Mouse (Mus musculus) forebrain, embryonic 12.5 days (tissue): ENCODE data around the gene Acbd3. TPM values are rescaled to one million over a fixed set of nuclear protein-coding genes. Genes with fewer than 3 reads are reported as not detected.

Experiments
- ATAC-seq: fragments of 200-750 bp; cut with Nextera tagmentation; 2 replicates; pipeline ENCODE4 v1.8.0; 2017; ENCODE audit warnings: moderate TSS enrichment; ENCODE audit not compliant: low FRiP score
- H3K27ac ChIP-seq: fragments of 300-500 bp; sonication (generic); 2 replicates; pipeline ENCODE4 v1.5.1; 2016; ENCODE audit warnings: mild to moderate bottlenecking
- H3K27me3 ChIP-seq: fragments of 300-500 bp; sonication (generic); 2 replicates; pipeline ENCODE4 v1.6.1; 2016; ENCODE audit warnings: mild to moderate bottlenecking
- H3K36me3 ChIP-seq: fragments of 300-500 bp; sonication (generic); replicated peaks from 2 replicates; pipeline ENCODE4 v1.6.1; 2016; ENCODE audit warnings: mild to moderate bottlenecking
- H3K4me1 ChIP-seq: fragments of 300-500 bp; sonication (generic); 2 replicates; pipeline ENCODE4 v1.6.1; 2016
- H3K4me2 ChIP-seq: fragments of 300-500 bp; sonication (generic); 2 replicates; pipeline ENCODE4 v1.6.1; 2016; ENCODE audit warnings: mild to moderate bottlenecking, moderate library complexity
- H3K4me3 ChIP-seq: fragments of 300-500 bp; sonication (generic); replicated peaks from 2 replicates; pipeline ENCODE4 v1.5.1; 2016; ENCODE audit warnings: mild to moderate bottlenecking
- H3K9ac ChIP-seq: fragments of 300-500 bp; sonication (generic); 2 replicates; pipeline ENCODE4 v1.6.1; 2016; ENCODE audit warnings: mild to moderate bottlenecking
- H3K9me3 ChIP-seq: fragments of 300-500 bp; sonication (generic); 2 replicates; pipeline ENCODE4 v1.6.1; 2016
- WGBS: fragments of 180-500 bp; shearing (Covaris S2); methylation state at CpG from one replicate; pipeline ENCODE4 v1.1.7; 2016; 5-methylcytosine and 5-hydroxymethylcytosine counted together
- polyA plus RNA-seq: library from polyadenylated mRNA; unstranded; fragments of >200 nt; fragmentation: Nextera tagmentation; extraction: Ambion mirVana; gene quantifications from 2 replicates; pipeline ENCODE4 v1.2.1, GENCODE M21; 2016

The Acbd3 gene
- polyA plus RNA-seq, 1 experiment from 2014 or later = 23.7 TPM

GRCm38 (mm10) chr1:180777289-180777659 lies 51.4 kb downstream of the Acbd3 start:
- Histone ChIP-seq H3K27me3 (0 out of 2 replicates have a peak, but pooled peaks cover 8% of the 10 kb centered on the region), H3K4me3 (peak overlapping the region; percentile 56), H3K9ac (peak overlapping the region; percentile 68), H3K4me2 (peak overlapping the region; percentile 95), H3K9me3 (0 out of 2 replicates have a peak, but pooled peaks cover 4% of the 10 kb centered on the region), H3K4me1 (peaks cover 24% of the 10 kb centered on the region), H3K27ac (peak overlapping the region; percentile 86), H3K36me3 (no peaks in the 10 kb centered on the region)
- whole genome bisulfite sequencing = 10% methylated on average over 10 of the region's 10 CpGs
- ATAC-seq = no peak

DNA sequence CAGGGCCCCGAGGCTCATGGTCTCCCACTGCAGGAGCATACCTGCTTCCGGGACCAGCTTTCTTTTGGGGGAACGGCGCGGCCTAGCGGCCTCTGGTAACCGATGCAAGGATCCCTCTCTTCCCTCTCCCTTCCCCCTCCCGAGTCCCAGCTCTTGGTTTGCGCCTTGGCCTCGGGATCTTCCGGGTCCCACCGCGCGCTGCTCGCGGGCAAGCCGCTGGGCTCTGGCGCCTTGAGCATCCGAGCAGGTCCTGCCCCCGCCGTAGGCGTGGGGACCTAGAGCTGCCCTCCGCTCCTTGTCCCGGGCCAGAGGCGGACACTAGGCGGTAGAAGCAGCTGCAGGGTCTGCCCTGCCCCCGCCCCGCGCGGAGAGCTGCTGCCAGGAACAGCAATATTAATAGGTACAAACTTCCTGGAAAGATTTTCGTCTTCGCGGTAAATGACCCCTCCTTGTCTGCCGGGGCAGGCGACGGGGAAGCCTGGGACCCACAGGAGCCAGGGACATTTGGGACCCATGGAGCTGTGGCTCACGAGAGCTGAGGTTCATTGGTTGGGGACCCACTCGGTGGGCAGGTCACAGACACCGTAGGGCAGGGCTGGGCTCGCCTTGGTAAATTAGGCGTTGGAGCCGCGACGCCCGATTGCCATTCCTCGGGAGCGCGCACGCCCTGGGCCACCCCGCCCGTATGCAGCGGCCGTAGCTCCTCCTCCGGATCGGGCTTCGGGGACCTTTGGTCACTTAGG lies 52.0 kb downstream of the Acbd3 start:
- H3K9me3 ChIP-seq = 0 out of 2 replicates have a peak, but pooled peaks cover 4% of the 10 kb centered on the region

GRCm38 (mm10) chr1:180778403-180778754 lies 52.5 kb downstream of the Acbd3 start:
- ATAC-seq = peak; percentile 47
- 0% methylated on average over 13 of the region's 13 CpGs for WGBS
- Histone ChIP-seq H3K4me3 (peak overlapping the region; percentile 56), H3K27ac (peak overlapping the region; percentile 86), H3K4me1 (peaks cover 27% of the 10 kb centered on the region), H3K27me3 (0 out of 2 replicates have a peak, but pooled peaks cover 8% of the 10 kb centered on the region), H3K4me2 (peak overlapping the region; percentile 95), H3K36me3 (no peaks in the 10 kb centered on the region), H3K9me3 (0 out of 2 replicates have a peak, but pooled peaks cover 4% of the 10 kb centered on the region), H3K9ac (peak overlapping the region; percentile 68)

More for the DNA sequence above, 52.0 kb downstream of the Acbd3 start:
- Histone ChIP-seq H3K27me3 (0 out of 2 replicates have a peak, but pooled peaks cover 8% of the 10 kb centered on the region), H3K36me3 (no peaks in the 10 kb centered on the region), H3K27ac (peak overlapping the region; percentile 86), H3K4me2 (peak overlapping the region; percentile 95), H3K9ac (peak overlapping the region; percentile 68), H3K4me3 (peak overlapping the region; percentile 56), H3K4me1 (peaks cover 24% of the 10 kb centered on the region)
- ATAC-seq = peak; percentile 90
- WGBS = under 1% methylated on average over 56 of the region's 56 CpGs

- H3K4me3 ChIP-seq = no peak overlapping the region
- ATAC-seq = no peak
- H3K36me3 ChIP-seq = no peaks in the 10 kb centered on the region
- no peak overlapping the region; the same call in 1 of the 2 replicates for H3K4me2 ChIP-seq
- no peak overlapping the region for H3K9ac ChIP-seq
- H3K9me3 ChIP-seq = 0 out of 2 replicates have a peak, but pooled peaks cover 4% of the 10 kb centered on the region
- H3K27me3 ChIP-seq = 0 out of 2 replicates have a peak, but pooled peaks cover 8% of the 10 kb centered on the region
- H3K4me1 ChIP-seq = peaks cover 30% of the 10 kb centered on the region
- 87% methylated on average over 10 of the region's 10 CpGs for WGBS
- H3K27ac ChIP-seq = no peak overlapping the region
These were observed 53.1 kb downstream of the Acbd3 start for GRCm38 (mm10) chr1:180778941-180779340.

DNA sequence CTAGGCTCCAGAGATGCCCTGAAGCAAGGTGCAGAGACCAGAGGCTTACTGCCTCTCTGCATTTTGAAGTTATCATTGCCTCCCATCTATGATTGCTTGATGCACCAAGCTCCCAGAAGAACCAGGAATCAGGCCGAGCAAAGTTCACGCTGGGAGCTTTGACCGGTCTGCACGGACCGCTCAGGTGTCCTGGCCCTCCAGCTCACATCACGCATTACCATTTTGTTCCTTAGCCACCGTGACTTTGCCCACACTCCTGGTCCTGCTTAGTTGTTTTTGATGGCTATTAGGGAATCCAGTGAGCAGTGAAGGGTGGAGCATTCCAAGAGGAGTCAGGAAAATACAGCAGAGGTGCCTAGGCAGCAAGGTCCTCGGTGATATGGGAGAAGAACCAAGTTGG lies 54.4 kb downstream of the Acbd3 start:
- Histone ChIP-seq H3K9me3 (no peaks in the 10 kb centered on the region), H3K4me3 (no peak overlapping the region), H3K36me3 (no peaks in the 10 kb centered on the region), H3K9ac (no peak overlapping the region), H3K27ac (no peak overlapping the region), H3K4me2 (no peak overlapping the region), H3K27me3 (0 out of 2 replicates have a peak, but pooled peaks cover 8% of the 10 kb centered on the region), H3K4me1 (peaks cover 30% of the 10 kb centered on the region)
- WGBS = 91% methylated on average over 8 of the region's 8 CpGs
- no peak for ATAC-seq

DNA sequence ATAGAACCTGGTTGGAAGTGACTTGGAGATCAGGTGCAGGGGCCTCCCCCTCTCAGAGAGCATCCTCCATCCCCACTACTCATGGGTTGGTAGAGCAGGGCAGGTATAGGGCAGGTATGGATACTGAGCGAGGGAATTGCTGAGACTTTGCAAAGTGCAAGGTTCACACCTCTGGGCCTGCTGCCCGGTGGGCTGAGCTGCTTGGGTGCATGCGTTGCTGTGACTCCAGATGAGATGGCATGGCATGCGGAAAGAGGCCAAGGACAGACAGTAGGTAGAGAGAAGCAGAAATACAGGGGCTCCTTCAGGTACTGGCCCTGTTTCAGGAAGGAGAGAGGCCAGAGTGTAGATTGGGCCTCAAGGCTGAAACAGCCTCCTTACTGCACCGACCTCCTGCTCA lies 55.4 kb downstream of the Acbd3 start:
- Histone ChIP-seq H3K27me3 (0 out of 2 replicates have a peak, but pooled peaks cover 8% of the 10 kb centered on the region), H3K9ac (no peak overlapping the region), H3K36me3 (no peaks in the 10 kb centered on the region), H3K4me3 (no peak overlapping the region), H3K27ac (no peak overlapping the region), H3K4me1 (peaks cover 22% of the 10 kb centered on the region), H3K4me2 (no peak overlapping the region), H3K9me3 (no peaks in the 10 kb centered on the region)
- 86% methylated on average over 5 of the region's 5 CpGs for WGBS
- ATAC-seq = no peak

DNA sequence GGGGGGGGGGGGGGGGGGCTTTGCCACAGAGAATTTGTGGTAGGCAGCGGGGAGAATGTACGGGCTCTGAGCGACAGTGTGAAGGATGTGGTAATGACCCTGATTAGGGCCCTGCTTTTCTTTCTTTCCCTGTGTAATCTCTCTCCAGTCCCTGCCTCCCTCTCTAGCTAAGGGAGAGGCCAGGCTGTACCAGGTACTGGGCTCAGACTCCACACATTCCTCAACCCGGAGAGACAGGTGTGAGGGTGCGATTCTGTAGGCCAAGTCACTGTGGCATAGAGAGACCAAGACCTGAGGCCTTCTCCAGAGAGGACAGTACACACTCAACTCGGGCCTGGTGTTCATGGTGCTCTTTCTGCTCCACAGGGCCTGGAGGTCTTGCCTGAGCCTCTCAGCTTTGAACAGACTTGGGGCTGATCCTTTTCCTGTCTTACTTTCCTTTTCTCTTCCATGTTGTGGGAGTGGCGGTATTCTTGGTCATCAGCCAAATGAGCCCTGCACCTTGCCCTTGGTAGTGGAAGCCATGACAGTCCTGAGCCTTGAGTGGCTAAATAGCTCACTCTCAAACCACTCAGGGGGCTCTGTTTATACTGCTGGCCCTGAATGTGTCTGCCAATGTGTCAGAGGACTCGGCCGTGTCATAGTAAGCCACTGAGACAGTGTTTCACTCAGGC lies 57.2 kb downstream of the Acbd3 start:
- H3K36me3 ChIP-seq = no peaks in the 10 kb centered on the region
- no peak overlapping the region for H3K4me3 ChIP-seq
- 0 out of 2 replicates have a peak, but pooled peaks cover under 1% of the 10 kb centered on the region for H3K9me3 ChIP-seq
- no peak for ATAC-seq
- no peak overlapping the region for H3K9ac ChIP-seq
- H3K4me2 ChIP-seq = no peak overlapping the region
- H3K4me1 ChIP-seq = peaks cover 8% of the 10 kb centered on the region; the same call in 1 of the 2 replicates
- 72% methylated on average over 9 of the region's 9 CpGs for WGBS
- 0 out of 2 replicates have a peak, but pooled peaks cover 8% of the 10 kb centered on the region for H3K27me3 ChIP-seq
- no peak overlapping the region for H3K27ac ChIP-seq

GRCm38 (mm10) chr1:180783580-180783928 lies 57.7 kb downstream of the Acbd3 start:
- 0 out of 2 replicates have a peak, but pooled peaks cover 8% of the 10 kb centered on the region for H3K27me3 ChIP-seq
- H3K9ac ChIP-seq = no peak overlapping the region
- no peak overlapping the region for H3K4me2 ChIP-seq
- WGBS = 17% methylated on average over 3 of the region's 3 CpGs
- 0 out of 2 replicates have a peak, but pooled peaks cover 6% of the 10 kb centered on the region for H3K9me3 ChIP-seq
- no peak for ATAC-seq
- no peak overlapping the region for H3K27ac ChIP-seq
- H3K4me3 ChIP-seq = no peak overlapping the region
- no peaks in the 10 kb centered on the region for H3K36me3 ChIP-seq
- H3K4me1 ChIP-seq = peaks cover 5% of the 10 kb centered on the region; the same call in 1 of the 2 replicates

DNA sequence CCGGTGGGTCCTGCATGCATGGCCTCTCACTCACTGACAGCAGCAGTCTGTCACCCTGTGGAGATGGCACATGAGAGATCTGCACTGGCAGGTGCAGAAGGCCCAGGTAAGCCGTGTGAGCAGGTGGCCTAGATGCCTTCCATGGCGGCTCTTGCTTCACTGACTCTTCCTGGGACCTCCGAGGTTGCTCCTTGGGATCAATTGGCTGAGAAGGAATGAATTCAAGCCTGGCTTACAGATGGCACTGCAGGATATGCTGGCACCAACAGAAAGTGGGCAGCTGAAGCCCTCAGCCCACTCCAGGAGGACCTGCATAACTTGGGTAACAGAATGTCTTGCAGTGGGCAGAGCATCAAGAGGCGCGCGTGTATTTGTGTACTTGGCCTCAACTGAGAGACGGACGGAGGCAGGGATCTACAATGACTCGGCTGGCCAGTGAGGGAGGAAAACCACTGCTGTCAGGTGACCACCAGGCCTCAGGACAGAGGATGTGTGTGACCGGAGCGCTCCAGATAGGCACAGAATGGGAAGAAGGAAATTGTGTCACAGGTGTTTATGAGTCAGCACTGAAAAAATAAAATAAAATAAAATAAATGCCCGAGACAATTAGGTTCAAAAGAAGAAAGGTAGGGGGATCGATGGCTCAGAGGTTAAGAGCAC lies 66.1 kb downstream of the Acbd3 start:
- Histone ChIP-seq H3K4me2 (no peak overlapping the region), H3K9ac (no peak overlapping the region), H3K9me3 (0 out of 2 replicates have a peak, but pooled peaks cover 6% of the 10 kb centered on the region), H3K4me1 (peaks cover 11% of the 10 kb centered on the region), H3K27ac (no peak overlapping the region), H3K4me3 (no peak overlapping the region), H3K27me3 (peaks cover 18% of the 10 kb centered on the region), H3K36me3 (no peaks in the 10 kb centered on the region)
- 89% methylated on average over 14 of the region's 14 CpGs for WGBS
- no peak for ATAC-seq

- H3K36me3 ChIP-seq = no peaks in the 10 kb centered on the region
- ATAC-seq = no peak
- no peak overlapping the region for H3K4me3 ChIP-seq
- H3K27me3 ChIP-seq = peaks cover 18% of the 10 kb centered on the region
- no peak overlapping the region for H3K27ac ChIP-seq
- H3K9ac ChIP-seq = no peak overlapping the region
- H3K4me1 ChIP-seq = peaks cover 11% of the 10 kb centered on the region
- H3K4me2 ChIP-seq = no peak overlapping the region
- 83% methylated on average over 4 of the region's 4 CpGs for WGBS
- H3K9me3 ChIP-seq = 0 out of 2 replicates have a peak, but pooled peaks cover 6% of the 10 kb centered on the region
These were observed 67.0 kb downstream of the Acbd3 start for GRCm38 (mm10) chr1:180792814-180793213.

DNA sequence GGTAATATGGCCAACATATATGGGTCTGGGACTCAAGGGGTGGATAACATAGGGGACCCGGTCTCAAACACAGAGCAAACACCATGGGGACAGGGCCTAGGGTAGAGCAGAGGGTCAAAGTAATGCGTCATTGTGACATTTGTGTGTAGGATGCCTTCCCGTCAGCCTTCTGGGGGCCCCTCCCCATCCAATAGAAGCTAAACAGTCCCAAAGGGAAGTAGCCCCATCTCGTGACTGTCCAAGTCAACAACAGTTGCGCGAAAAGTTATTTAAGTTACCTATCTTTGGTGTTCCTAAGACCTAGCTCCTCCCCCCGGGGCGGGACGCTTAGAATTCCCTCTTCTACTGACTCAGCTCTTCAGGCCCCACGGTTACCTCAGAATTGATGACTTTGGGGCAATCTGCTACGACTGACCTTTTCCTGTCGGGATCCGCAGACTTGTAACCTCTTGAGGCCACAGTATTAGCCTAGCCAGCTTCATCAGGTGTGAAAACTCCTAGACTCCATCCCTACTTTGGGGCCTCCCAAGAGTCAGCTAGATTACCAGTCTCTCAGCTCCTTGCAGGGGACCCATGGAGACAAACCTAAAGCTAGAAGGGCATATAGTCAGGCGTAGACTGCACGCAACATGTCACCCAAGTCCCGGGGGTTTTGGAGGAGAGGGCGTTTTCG lies 67.7 kb downstream of the Acbd3 start:
- Histone ChIP-seq H3K4me3 (peak overlapping the region; percentile 35), H3K36me3 (no peaks in the 10 kb centered on the region), H3K9ac (peak overlapping the region; percentile 54), H3K27ac (no peak overlapping the region), H3K27me3 (peaks cover 18% of the 10 kb centered on the region), H3K4me2 (peak overlapping the region; percentile 67), H3K4me1 (peaks cover 11% of the 10 kb centered on the region), H3K9me3 (no peaks in the 10 kb centered on the region)
- ATAC-seq = peak; percentile 46; the same call in 1 of the 2 replicates
- 11% methylated on average over 18 of the region's 18 CpGs for WGBS
